Mouse (Mus musculus) layer of hippocampus, postnatal 36 days (tissue): ENCODE data around the gene Fam92b. TPM values are rescaled to one million over a fixed set of nuclear protein-coding genes. Genes with fewer than 3 reads are reported as not detected.

Source experiments
- DNase-seq, 2 experiments: peaks; one replicate each; pipeline ENCODE4 v3.0.0; 2022
- total RNA-seq, 2 experiments: library from RNA; stranded (reverse); gene quantifications; 2 replicates each; pipeline ENCODE4 v1.2.3; 2021

Fam92b gene
- total RNA-seq, 2 experiments from 2014 or later = 0.30 to 0.53 TPM

DNA sequence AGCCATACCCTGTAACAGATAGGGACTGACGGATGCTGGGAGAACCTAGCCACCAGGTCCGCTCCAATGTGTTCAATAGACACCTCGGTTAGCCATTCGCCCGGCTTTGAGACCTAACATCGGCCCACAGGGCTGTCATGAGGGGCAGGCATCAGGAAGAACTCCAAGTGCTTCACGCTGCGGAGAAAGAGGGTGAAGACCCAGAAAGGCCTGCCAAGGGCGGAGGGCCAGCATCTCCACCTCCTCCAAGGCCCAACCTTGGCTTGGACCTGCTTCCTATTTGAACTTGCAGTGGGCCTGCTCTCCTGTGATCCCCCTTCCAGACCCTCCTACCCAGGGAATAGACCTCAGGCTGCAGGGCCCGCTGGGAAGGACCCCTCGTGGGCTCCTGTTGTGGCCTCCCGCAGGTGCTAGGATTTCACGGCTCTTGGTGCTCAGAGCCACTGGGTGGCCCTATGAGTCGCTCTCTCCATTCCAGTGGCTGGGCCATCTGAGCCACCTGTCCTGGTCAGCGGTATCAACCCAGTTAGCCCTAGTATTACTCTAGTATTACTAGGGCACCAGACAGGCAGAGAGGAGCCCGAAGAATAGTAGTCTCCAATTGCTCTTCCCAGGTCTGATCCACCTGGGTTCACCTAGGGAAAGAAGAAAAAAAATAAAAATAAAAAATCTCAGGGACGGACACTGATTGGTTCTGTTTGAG is 13.0 kb upstream of the Fam92b start:
- DNase-seq = no peak

DNA sequence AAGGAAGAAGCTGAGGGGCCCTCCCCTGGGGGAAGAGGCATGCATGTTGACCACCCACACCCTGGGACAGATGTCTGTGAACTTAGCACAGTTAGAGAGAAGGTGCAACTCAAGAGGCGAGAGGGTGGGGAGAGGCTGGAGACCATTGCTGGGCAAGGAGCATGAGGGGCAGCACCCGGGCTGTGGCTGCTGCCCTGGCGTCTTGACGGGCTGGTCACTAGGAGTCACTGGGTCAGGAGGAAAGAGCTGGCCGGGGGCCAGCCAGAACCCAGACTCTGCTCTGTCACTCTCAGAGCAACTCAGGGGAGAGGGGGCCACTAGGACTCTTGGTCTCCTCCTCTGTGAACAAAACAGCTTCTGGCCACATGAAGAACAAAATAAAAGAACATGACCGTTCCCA is 12.2 kb upstream of the Fam92b start:
- no peak for DNase-seq

DNA sequence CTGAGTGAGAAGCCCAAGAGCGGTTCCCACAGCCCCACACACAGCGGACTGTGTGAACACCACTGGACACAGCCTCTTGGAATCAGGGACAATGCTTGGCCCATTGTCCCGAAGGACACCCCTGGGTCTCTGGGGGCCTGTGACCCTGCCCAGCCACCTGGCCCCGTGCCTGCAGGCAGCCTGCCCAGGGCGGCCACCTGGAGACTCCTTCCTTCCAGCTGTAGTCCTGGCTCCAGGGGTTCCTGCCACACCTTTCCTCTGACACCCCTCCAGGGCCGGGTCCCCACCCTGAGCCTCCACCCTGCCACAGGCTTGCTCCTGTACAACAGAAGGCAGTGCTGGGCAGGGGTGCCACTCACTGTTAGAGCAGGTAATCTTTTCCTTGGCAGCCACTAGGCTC is 11.2 kb upstream of the Fam92b start:
- no peak for DNase-seq

DNA sequence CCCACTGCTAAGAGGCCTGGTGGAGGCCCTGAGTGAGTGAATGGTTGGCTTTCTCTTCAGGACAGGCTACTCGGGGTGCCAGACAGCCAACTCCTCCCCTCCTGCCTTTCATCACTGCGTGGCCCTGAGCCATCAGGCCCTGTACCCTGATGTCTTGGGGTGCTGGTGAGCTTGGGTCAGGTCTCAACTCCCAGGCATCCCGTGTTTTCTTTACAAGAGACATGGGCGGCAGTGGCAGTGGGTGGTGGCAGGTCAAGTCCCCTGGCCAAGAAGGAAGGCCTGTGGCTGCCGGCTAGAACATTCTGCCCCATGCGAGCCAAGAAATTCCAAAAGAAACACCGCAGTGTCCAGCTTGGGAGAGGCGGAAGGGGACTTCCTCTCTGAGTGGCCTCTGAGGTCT is 9.2 kb upstream of the Fam92b start:
- DNase-seq = no peak

DNA sequence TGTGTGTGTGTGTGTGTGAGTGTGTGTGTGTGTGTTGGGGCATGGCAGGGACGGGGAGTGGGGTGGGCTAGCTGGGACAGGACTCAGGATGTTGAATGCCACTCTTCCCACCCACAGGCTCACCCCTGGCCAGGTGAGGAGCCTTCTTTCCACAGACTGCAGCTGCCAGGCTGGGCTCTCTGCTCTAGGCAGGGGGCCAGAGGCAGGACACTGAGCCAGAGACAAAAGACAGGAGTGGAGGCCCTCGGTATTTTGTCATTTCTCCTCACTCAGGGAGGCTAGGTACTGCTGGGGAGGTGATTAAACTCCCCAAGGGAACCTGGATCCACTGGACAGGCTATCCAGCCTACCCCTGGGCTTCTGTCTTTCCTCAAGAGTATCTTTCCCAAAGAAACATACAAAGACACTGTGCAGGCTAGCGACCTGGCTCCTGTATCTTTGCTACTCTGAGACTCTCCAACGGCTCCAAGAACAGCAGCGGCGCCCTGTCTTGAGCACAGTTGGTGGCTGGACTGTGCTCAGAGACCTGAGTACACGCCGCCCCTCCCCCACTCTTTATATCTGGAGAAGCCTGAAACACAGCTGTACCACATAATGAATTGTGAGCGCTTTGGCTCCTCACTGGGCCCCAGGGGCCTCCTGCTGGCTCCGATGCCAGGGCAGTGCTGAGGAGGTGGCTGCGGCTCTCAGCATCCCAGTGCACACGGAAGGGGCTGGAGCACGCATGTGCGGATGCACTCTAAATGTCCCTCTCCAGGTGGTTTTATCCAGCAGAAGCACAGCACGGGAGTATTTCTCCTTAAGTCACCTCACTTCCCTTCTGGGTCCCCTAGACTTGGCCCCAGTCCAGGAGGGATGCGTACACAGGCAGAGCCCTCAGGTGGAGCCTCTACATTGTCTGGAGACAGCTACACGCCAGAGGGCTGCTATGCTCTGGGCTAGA is 7.9 kb upstream of the Fam92b start:
- no peak for DNase-seq

DNA sequence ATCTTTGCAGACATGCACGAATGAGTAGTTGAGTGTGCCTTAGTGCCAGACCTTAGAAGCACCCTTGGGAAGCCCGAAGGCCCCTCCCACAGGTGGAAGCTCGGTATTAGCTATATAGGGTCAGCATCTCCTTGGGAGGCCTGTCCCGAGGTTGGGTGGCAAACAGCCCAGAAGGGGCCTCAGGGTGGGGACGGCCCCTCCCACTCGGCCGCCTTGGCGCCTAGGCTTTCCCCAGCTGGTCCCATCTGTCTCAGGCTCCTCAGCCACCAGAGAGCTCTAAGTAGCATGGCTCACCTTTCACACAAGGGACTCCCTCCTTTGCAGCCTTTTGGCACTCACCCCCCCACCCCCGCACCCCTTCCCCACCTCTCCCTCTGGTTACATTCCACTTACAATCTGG is 7.1 kb upstream of the Fam92b start:
- no peak for DNase-seq

DNA sequence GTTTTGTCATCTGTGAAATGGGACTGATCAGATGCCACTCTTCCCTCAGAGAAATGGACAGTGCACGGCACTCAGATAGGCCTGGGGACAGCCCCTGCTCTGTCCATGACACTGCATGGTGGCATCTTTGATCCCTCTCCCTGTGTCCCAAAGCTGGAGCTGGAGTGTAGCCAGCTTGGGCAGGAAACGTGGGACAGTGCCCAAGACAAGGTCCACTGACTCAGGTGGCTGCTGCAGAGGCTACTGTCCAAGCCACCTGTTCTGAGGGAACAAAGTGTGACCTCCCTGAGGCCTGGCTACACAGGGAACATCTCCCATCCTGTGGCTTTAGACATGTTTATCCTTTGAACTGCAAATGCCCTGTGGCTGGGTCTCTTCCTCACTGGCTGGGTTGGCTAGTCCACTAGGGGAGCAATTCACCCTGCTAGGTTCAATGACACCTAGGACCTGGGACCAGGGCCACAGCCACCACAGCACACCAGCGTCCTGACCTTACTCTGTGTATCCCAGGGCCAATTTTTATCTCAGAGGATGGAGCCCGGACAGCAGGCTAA is 4.7 kb upstream of the Fam92b start:
- no peak for DNase-seq

DNA sequence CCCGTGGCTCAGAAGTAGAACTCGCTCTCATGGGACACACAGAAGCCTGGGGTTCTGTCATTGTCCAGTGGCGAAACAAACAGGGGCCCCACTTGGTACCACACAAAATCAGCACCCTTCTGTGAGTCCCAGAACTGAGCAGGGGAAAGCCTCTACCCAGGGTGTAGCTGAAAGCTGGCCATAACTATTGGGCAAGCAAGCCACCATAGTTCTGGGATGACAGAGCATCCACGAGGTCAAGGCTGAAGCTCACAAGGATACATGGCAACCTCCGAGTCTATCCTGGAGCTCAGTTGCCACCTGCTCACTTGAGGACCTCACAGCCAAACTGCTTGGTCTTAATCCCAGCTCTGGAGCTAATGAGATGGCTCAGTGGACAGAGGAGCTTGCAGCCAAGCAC is 4.0 kb upstream of the Fam92b start:
- DNase-seq = no peak

DNA sequence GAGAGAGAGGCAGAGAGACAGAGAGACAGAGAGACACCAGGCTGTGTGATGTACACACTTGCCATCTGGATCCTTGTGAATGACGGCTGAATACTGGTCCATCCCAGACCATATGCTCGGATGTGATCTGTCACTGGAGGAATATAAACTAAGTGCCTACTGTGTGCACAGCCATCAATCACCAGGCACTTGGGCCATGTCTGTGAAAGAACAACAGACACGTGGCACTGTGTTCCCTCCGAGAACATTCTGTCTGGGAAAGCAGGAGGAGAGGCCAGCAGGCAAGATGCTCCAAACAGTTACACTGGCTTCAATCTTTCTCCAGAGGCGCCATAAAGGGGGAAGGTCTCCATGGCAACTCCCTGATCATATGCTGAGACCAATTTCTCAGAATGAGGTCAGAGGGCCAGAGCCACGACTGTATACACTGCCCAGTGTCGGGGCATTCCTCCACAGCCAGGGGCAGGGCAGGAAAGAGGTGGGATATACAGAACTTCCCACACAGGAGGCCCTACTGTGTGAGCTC is 3.2 kb upstream of the Fam92b start:
- no peak for DNase-seq

DNA sequence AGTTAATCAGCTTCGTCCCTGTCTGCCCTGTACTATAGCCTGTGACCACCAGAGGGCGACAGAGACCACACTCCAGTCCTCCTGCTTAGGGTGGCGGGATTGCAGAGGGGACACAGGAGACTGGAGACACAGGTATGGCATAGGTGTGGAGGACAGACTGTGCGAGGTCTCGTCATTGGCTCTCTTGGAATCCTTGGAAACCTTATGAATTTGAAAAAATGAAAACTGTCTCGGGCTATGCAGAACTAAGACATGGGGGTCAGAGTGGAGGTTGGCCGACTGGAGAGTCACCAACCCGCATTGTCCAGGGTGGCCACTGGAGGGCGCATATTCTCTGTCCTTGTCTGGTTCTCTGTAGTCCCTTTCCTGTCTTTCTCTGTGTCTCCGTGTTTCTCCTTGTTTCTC is 1.8 kb upstream of the Fam92b start:
- peak; percentile 88 to 91 for DNase-seq

DNA sequence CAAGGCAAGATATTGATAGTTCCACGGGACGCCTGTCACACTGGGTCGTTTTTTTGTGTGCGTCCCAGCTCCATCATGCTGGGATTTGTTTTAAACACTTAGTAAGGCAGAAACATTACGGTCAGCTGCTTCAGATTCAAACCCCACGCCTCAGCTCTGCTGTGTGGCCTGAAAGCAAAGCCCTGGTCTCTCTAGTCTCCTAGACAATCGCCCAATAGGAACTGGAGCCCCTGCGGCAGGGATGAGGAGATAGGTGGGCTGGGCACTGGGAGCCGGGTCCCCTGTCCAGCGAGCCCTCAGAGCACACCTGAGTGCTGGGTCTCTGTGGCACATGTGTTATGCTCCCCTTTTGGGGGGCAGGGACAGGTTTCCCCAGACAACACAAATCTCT is 853 bp upstream of the Fam92b start:
- no peak for DNase-seq

DNA sequence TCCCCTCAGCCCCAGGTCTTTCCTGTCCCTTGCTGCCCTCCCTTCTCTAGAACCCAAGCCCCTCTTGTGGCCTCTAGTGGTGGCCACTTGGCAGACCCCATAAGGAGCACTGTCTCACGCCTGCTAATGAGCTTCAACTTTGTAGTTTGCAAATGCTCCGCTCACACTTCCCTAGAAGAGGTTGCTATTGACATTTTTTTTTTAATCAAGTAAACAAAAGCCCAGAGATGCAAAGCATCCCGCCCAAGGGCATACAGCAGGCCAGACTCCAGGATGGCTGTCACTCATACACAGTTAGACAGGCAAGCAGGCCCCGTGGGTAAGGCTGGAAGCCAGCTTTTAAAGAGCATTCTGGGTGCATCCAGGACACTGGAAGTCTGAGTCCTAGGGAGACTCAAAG is 661 bp downstream of the Fam92b start:
- DNase-seq = no peak

DNA sequence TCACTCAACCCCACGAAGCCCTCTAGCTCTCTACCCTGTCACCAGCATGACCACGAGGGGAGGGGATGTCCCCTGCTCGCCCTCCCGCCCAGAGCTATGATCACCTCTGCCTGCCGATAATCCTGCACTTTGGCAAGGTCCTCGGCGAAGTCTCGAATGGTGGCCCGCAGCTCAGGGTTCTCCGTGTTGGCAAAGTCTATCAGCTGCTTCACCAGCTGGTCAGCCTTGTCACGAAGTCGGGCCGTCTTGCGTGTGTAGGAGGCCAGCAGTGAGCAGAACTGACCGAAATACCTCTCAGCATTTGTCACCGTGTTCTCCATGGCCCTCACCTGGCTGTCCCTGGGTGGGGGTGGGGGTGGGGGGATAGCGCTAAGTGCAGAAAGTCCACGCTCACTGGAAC is 2.7 kb downstream of the Fam92b start:
- no peak for DNase-seq

DNA sequence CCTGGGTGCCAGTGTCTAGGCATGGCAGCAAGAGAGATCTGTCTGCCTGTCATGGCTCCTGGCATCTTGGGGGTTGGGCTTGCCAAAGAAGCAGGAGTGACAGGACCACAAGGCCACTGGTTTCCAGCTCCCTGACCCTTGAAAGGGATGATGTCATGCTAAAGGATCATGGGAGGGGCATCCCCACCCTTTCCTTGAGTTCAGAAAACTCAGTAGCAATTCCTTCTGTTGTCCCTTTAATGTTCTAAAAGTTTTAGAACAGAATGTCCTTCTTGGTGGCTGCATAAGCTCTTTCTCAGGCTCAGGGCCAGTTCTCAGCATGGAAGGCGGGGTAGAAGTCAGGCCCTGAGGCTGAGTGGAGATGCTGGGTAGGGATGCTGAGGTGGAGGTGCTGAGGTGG is 4.1 kb downstream of the Fam92b start:
- DNase-seq = no peak

DNA sequence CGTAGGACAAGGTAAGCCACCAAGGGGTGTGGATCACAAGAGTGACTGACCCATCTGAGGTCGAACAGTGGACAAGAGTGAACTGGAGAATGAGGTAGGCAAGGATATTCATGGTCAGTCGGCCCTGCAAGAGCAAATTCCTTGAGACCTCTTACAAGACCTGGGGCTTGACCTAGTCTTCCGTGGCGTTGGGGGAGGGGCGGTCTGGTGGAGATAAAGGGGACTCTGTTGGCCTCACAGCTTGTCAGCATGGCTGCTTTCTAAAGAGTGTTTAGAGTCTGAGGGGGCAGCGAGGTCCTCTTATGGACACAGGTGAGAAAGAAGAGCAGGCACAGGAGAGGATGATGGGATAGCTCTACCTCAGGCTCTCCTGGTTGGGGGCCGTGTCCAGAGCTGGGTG is 8.1 kb downstream of the Fam92b start:
- no peak for DNase-seq

DNA sequence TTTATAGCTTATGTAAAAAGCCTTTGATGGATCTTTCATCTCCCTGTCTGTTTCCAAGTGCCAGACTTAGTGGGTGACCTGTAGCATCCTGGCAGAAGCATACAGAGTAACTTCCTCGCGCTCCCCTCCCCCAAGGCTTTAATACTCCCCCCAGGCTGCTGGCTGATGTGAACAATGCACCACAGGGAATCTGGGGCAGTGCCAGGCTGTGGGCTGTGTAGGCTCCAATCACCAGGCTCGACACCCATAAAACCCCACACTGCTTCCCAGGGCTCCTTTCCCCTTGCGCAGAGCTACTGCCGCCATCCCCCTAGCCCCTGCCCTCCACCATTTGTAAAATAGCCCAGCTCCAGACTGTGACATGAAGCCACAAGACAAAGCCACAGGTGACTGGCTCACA is 9.4 kb downstream of the Fam92b start:
- peak; percentile 64 to 66 for DNase-seq

DNA sequence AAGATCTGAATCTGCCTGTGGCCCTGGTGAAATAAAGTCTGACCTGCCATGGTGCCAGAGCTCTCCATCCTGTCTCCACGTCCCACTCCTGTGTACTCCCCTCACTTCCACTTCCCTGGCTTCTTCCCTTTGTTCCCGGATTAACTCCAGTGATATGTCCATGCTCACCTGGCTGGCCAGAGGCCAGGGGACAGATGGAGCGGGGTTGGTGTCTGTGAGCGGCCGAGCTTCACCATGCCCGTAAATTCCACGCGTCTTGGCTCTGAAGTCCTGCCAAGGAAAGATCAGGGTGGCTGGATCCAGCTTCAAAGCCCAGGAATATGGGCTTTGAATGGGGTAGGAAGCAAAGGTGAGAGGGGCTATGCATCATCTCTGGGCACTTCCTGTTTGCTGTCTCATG is 10.1 kb downstream of the Fam92b start:
- no peak for DNase-seq

DNA sequence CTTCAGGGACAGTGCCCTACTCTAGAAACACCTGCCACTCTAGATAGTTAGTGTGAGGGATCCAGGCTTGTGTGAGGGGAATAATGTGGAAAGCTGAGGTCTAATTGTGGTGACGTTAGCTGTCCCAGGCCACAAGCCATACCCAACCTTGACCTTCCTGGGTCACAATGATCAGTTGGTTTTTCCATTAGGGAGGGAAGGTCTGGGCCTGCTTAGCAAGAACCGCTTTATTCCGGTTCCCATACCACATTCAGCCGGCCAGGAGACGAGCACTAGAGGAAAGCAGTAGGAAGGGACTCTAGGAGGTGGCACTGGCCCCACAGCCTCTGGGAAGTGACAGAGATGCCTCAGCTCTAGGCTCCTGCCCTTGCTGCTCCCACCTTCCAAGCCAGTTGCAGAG is 13.2 kb downstream of the Fam92b start:
- no peak for DNase-seq

DNA sequence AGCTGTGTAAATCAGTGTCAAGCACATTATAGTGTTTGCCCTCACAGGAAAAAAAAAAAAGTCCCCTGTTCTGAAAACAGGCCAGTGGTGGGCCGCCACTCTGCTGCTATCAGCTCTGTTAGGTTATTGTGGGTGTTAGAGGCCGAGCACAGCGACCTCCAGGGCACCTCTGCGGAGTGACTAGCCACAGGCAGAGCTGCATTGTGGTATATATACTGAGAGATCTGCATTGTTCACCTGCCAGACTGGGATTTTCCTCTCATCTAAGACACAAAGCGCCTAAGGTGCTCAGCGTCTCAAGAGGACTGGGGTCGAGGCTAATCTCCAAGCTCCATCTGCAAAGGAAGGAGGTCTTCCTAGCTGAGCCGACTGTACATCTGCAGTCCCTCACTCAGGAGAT is 13.9 kb downstream of the Fam92b start:
- DNase-seq = no peak

DNA sequence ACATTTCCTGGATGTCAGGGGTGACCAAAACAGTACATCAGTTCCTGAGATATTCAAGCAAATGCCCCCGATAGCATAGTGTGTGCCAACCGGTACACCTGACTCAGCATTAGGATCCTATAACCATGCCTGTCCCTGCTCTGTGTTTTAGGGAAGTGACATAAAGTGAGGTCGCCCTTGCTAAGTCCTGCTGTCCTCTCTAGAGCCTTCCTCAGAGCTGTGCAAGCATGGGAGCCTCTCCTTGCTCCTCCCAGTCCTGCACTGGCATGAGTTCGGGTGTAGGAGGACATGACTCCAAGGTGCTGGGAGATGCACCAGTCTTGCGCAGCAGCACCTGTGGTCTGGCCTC is 14.9 kb downstream of the Fam92b start:
- no peak for DNase-seq

DNA sequence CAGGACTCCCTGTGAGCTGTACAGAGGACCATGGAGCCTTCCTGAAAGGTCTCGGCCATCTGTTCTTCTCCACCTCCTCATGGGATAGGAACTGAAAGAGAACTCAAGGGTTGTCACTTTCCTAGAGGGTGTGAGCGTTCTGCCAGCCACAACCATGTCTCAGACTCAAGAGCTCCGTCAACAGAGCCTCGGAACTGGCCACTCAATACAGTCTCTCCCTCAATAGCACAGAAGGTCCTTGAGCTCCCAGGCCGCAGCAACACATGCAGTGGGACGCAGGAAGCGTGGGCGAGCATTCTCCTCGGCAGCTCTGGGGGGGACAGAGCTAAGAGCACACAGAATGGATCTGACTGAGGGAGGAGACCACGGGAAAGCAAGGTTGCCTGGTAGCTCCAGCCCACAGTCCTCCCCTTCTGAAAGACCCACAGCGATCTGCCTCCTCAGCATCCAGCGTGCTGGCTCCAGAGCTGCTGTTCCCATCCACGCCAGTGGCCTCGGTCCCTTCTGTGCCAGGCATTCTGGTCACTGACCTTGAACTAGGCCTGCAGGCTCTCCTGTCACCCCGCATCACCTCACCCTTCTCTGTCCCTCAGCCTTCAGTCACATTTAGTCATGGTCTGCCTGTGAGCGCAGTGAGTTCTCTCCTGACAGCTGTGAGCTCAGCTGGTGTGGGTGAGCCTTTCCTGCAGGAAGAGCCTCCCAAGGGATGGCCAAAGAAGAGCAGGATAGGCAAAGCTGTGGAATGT is 15.4 kb downstream of the Fam92b start:
- no peak for DNase-seq

DNA sequence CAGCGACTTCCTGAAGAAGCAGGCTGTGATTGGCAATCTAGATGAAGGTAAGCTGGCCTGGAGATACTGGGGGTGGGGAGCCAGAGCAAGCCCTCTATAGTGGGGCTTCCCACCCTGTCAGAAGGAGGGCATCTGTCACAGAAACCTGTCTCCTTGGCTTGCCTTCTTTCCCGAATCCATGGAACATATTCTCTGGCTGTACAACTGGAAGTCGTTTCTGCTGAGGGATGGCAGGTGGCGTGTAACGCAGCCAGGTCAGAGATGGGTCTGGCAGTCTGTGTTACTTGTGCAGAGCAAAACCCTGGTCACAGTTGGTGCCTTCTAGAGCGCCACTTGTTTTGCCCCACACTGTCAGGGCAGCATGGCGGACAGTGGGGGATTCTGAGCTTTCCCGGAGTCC is 16.9 kb downstream of the Fam92b start:
- no peak for DNase-seq

DNA sequence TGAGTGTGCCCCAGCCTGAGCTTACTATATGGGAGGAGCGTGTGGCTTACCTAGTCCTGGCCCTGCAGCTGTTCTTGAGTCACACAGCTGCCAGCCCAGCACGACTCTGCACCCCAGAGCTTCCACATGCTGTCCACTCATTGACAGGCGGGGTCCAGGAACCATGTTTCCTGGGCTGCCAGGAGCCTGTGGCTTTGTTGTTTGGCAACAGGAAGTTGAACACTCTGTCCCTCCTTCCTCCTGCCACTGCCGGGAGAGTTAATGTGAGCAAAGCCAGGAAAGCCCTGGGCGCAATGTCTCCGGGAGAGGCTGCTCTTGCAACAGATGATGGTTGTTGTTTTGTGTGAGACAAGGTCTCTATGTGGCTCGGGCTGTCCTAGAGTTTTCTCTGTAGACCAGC is 24.6 kb downstream of the Fam92b start:
- no peak for DNase-seq
